Mouse (Mus musculus): Measurements from ENCODE around the gene Tmem199. TPM values are rescaled to one million over a fixed set of nuclear protein-coding genes. Genes with fewer than 3 reads are reported as not detected.

The Tmem199 gene
- polyA plus RNA-seq, 1 experiment from 2014 or later, result 45.9 TPM

DNA sequence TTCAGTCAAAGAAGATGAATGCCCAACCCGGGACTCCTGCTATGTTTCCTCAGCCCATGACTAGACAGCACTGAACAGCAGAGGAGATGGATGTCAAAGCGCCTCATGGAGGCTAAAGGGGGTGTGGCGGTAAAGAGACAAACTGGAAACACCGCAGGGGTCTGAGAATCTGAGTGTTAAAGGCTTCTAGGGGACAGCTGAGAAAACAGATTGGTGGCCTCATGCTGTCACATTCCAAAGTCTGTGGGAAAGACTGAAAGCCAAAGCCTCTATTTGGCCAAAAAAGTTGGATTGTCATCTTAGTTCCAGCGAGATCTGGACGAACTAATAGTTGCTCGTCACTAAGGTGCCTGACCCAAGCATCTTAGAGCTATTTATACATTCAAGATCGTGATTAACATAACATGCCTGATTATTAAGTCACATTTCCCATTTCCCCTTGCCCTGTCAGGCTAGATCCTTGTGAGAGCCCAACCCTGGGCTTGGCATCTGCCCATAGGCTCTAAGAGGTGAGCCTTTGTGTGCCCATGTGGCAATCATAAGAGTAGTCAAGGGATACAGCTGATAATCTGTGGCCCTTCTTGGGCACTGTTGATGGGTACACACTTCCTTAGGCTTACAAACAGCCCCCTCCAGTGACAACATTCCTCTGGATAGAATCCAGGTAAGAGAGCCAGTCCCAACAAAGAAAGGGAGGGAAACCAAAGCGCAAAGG is 11.4 kb upstream of the Tmem199 start:
- Histone ChIP-seq H3K4me2 (replicated peaks) (no peak overlapping the region), H3K27ac (no peak overlapping the region), H3K9me3 (no peaks in the 10 kb centered on the region), H3K4me3 (no peak overlapping the region), H3K9ac (no peak overlapping the region), H3K4me1 (no peaks in the 10 kb centered on the region), H3K27me3 (no peaks in the 10 kb centered on the region), H3K36me3 (peaks cover 100% of the 10 kb centered on the region)
- no peak for ATAC-seq (ENCODE audit: low FRiP score, low read depth)
- 90% methylated on average over 9 of the region's 9 CpGs for WGBS

- H3K27ac ChIP-seq, result no peak overlapping the region
- ATAC-seq (ENCODE audit: low FRiP score, low read depth), result no peak
- no peaks in the 10 kb centered on the region for H3K4me1 ChIP-seq
- H3K27me3 ChIP-seq, result no peaks in the 10 kb centered on the region
- H3K4me2 ChIP-seq (replicated peaks), result no peak overlapping the region
- WGBS, result 89% methylated on average over 1 of the region's 1 CpGs
- H3K4me3 ChIP-seq, result no peak overlapping the region
- H3K9ac ChIP-seq, result no peak overlapping the region
- H3K36me3 ChIP-seq, result peaks cover 100% of the 10 kb centered on the region
- no peaks in the 10 kb centered on the region for H3K9me3 ChIP-seq
Observed at GRCm38 (mm10) chr11:78522481-78522997, 10.6 kb upstream of the Tmem199 start.

DNA sequence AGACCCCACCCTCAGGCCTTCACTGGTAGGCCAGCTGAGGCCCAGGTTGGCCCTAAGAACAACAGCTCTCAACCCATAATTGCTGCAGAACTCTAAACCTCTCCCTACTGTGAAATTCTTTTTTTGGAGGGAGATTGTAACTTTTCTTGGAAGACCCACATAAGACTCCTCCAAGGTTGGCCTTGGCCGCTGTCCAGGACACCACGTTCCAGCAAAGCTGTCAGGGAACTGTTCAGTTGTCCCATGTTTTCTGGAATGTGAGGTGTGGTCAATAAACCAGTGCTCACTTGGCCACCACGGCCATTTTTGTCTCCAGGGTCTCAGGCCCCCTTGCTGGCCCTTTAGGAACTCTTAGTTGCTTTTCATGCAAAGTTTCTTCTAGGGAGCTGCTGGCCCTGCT is 9.9 kb upstream of the Tmem199 start:
- no peaks in the 10 kb centered on the region for H3K4me1 ChIP-seq
- H3K9me3 ChIP-seq, result no peaks in the 10 kb centered on the region
- no peak overlapping the region for H3K4me2 ChIP-seq (replicated peaks)
- H3K9ac ChIP-seq, result no peak overlapping the region
- no peak overlapping the region for H3K27ac ChIP-seq
- ATAC-seq (ENCODE audit: low FRiP score, low read depth), result no peak
- H3K27me3 ChIP-seq, result no peaks in the 10 kb centered on the region
- peaks cover 96% of the 10 kb centered on the region for H3K36me3 ChIP-seq
- H3K4me3 ChIP-seq, result no peak overlapping the region
- 90% methylated on average over 3 of the region's 3 CpGs for WGBS

GRCm38 (mm10) chr11:78518931-78519330 is 7.0 kb upstream of the Tmem199 start:
- H3K36me3 ChIP-seq, result peaks cover 94% of the 10 kb centered on the region
- 95% methylated on average over 10 of the region's 10 CpGs for WGBS
- no peaks in the 10 kb centered on the region for H3K4me1 ChIP-seq

GRCm38 (mm10) chr11:78515549-78516325 is 3.8 kb upstream of the Tmem199 start:
- Histone ChIP-seq H3K27me3 (no peaks in the 10 kb centered on the region), H3K36me3 (peaks cover 66% of the 10 kb centered on the region), H3K27ac (no peak overlapping the region), H3K4me1 (peaks cover 15% of the 10 kb centered on the region), H3K4me2 (replicated peaks) (no peak overlapping the region), H3K9ac (no peak overlapping the region), H3K4me3 (no peak overlapping the region), H3K9me3 (no peaks in the 10 kb centered on the region)
- WGBS, result 56% methylated on average over 2 of the region's 2 CpGs
- no peak for ATAC-seq (ENCODE audit: low FRiP score, low read depth)

More at GRCm38 (mm10) chr11:78518931-78519330, 7.0 kb upstream of the Tmem199 start:
- ATAC-seq (ENCODE audit: low FRiP score, low read depth), result no peak
- H3K9me3 ChIP-seq, result no peaks in the 10 kb centered on the region
- H3K9ac ChIP-seq, result no peak overlapping the region
- H3K27ac ChIP-seq, result peak overlapping the region; percentile 15; the same call in 1 of the 2 replicates
- no peak overlapping the region for H3K4me2 ChIP-seq (replicated peaks)
- H3K27me3 ChIP-seq, result no peaks in the 10 kb centered on the region
- H3K4me3 ChIP-seq, result no peak overlapping the region

GRCm38 (mm10) chr11:78513106-78513790 is 1.3 kb upstream of the Tmem199 start:
- Histone ChIP-seq H3K36me3 (peaks cover 54% of the 10 kb centered on the region), H3K9ac (peak overlapping the region; percentile 98), H3K27ac (no peak overlapping the region), H3K27me3 (no peaks in the 10 kb centered on the region), H3K4me3 (peak overlapping the region; percentile 92), H3K4me1 (peaks cover 16% of the 10 kb centered on the region), H3K9me3 (no peaks in the 10 kb centered on the region), H3K4me2 (replicated peaks) (peak overlapping the region; percentile 89)
- 81% methylated on average over 3 of the region's 3 CpGs for WGBS
- no peak for ATAC-seq (ENCODE audit: low FRiP score, low read depth)

DNA sequence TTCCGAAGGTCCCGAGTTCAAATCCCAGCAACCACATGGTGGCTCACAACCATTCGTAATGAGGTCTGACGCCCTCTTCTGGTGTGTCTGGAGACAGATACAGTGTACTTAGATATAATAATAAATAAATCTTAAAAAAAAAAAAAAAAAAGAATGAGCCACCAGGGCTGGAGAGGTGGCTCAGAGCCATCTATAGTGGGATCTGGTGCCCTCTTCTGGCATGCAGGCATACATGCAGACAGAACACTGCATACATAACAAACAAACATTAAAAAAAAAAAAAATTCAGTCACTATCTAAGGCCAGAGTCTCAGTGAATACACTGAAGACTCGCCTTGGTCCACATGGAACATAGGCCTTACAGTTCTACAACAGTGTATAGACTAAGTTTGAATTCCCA is 2.8 kb downstream of the Tmem199 start:
- Histone ChIP-seq H3K9ac (no peak overlapping the region), H3K36me3 (peaks cover 49% of the 10 kb centered on the region), H3K4me3 (no peak overlapping the region), H3K4me2 (replicated peaks) (no peak overlapping the region), H3K4me1 (peaks cover 16% of the 10 kb centered on the region), H3K27ac (no peak overlapping the region), H3K9me3 (no peaks in the 10 kb centered on the region), H3K27me3 (no peaks in the 10 kb centered on the region)
- no peak for ATAC-seq (ENCODE audit: low FRiP score, low read depth)
- 82% methylated on average over 5 of the region's 5 CpGs for WGBS

DNA sequence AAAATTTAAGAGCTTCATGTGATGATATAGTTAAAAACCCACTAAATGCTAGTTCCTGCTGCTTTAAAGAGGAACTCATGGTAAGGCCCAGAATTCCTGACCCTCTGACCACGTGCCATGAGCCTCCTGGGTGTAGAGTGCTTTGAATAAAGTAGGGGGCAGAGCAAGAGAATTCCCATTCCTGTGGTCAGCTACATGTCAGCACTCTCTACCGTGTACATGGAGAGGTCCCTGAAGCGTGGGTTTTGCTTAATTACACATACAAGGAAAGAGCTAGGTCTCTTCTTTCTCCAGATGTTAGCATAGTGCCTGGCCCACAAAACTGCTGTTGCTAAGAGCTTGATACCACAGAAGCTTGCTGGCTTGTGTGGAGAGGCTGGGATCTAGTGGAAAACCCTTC is 6.5 kb downstream of the Tmem199 start:
- no peak for ATAC-seq (ENCODE audit: low FRiP score, low read depth)
- Histone ChIP-seq H3K9me3 (no peaks in the 10 kb centered on the region), H3K4me3 (no peak overlapping the region), H3K27ac (no peak overlapping the region), H3K27me3 (peaks cover 15% of the 10 kb centered on the region), H3K36me3 (peaks cover 42% of the 10 kb centered on the region), H3K4me2 (replicated peaks) (no peak overlapping the region), H3K9ac (no peak overlapping the region), H3K4me1 (no peaks in the 10 kb centered on the region)
- 77% methylated on average over 3 of the region's 3 CpGs for WGBS

DNA sequence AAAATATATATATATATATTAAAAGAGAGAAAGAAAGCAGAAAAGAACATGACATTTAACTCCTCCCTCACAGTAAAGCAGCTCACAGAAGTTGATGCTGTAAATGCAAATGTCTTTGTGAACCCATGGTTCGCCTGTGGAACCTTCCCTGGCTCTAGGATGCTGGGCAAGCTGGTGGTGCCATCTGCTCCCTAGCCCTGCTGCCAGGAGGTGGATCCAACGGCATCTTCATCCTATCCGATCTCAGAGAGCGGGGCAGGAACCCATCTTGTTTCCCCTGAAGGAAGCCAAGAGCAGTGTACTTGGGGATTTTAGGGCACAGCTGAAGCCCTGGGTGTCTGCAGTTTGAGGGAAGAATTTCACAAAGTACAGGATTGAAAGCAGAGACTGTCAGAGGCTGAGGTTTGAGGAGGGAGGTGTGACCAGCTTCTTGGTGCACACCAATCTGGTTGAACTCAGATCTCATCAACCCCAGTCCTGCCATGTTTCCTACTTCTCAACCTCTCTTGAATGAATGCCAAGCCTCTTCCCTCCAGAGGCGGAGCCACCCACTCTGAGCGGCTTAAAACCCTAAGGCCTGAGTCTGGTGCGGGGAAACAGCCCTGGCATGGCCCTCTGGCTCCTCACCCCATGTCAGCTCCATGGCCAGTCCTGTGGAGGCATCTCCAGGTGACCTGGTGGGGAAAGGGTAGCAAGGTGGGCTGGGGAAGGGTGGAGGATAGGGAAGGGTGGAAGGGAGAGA is 8.9 kb downstream of the Tmem199 start, which contains the start of gene Sebox:
Gene Sebox (plus strand): TSS at position 539 of the 742 bp plus-strand sequence.
- 70% methylated on average over 7 of the region's 7 CpGs for WGBS
- H3K36me3 ChIP-seq, result peaks cover 28% of the 10 kb centered on the region
- H3K4me1 ChIP-seq, result peaks cover 3% of the 10 kb centered on the region
- H3K27me3 ChIP-seq, result peaks cover 37% of the 10 kb centered on the region
- ATAC-seq (ENCODE audit: low FRiP score, low read depth), result no peak
- no peak within 1 kb of the TSS for H3K4me2 ChIP-seq (replicated peaks)
- H3K9ac ChIP-seq, result no peak within 1 kb of the TSS; the same call in 1 of the 2 replicates
- H3K9me3 ChIP-seq, result no peaks in the 10 kb centered on the region
- H3K4me3 ChIP-seq, result no peak within 1 kb of the TSS
- H3K27ac ChIP-seq, result no peak within 1 kb of the TSS

DNA sequence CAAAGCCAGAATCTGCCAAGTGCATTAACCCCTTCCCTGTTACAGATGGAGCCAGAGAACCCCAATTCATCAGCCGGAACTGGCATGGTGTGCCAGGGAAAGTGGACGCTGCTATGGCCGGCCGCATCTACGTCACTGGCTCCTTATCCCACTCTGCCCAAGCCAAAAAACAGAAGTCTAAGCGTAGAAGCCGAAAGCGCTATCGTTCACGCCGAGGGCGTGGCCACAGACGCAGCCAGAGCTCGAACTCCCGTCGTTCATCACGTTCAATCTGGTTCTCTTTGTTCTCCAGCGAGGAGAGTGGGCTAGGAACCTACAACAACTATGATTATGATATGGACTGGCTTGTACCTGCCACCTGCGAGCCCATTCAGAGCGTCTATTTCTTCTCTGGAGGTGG is 10.4 kb downstream of the Tmem199 start:
- no peak overlapping the region for H3K27ac ChIP-seq
- no peak for ATAC-seq (ENCODE audit: low FRiP score, low read depth)
- no peak overlapping the region for H3K9ac ChIP-seq
- H3K4me2 ChIP-seq (replicated peaks), result no peak overlapping the region
- no peaks in the 10 kb centered on the region for H3K9me3 ChIP-seq
- peaks cover 44% of the 10 kb centered on the region for H3K27me3 ChIP-seq
- H3K36me3 ChIP-seq, result peaks cover 12% of the 10 kb centered on the region
- H3K4me1 ChIP-seq, result peaks cover 13% of the 10 kb centered on the region
- H3K4me3 ChIP-seq, result no peak overlapping the region
- 79% methylated on average over 20 of the region's 20 CpGs for WGBS

DNA sequence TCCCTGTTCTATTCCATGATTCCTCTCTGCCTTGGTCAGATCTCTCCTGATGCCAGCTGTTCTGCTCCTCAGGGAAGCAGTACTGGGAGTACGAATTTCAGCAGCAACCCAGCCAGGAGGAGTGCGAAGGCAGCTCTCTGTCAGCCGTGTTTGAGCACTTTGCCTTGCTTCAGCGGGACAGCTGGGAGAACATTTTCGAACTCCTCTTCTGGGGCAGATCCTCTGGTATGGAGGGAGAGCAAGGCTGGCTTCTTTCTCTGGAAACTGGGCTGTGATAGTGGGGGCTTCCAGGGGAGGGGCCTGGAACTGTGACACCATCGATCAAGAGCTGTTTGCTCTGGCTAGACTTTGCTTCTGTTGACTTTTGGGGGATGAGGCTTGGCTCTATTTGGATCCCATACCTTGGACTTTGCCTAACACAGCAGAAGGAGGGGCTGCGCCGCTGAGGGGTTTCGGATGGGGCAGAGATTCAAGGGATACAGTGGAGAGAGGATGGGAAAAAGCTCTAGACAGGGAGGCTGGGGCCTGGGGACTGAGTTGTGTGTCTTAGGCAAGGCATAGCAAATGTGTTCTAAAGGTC is 11.3 kb downstream of the Tmem199 start:
- H3K27me3 ChIP-seq, result peaks cover 52% of the 10 kb centered on the region
- H3K4me3 ChIP-seq, result no peak overlapping the region
- H3K27ac ChIP-seq, result no peak overlapping the region
- WGBS, result 82% methylated on average over 9 of the region's 9 CpGs
- H3K9ac ChIP-seq, result no peak overlapping the region
- no peak for ATAC-seq (ENCODE audit: low FRiP score, low read depth)
- peaks cover 4% of the 10 kb centered on the region; the same call in 1 of the 2 replicates for H3K36me3 ChIP-seq
- H3K9me3 ChIP-seq, result no peaks in the 10 kb centered on the region
- H3K4me2 ChIP-seq (replicated peaks), result no peak overlapping the region
- peaks cover 13% of the 10 kb centered on the region for H3K4me1 ChIP-seq

Data from limb, embryonic 13.5 days (tissue).